In the genomic region with DNA sequence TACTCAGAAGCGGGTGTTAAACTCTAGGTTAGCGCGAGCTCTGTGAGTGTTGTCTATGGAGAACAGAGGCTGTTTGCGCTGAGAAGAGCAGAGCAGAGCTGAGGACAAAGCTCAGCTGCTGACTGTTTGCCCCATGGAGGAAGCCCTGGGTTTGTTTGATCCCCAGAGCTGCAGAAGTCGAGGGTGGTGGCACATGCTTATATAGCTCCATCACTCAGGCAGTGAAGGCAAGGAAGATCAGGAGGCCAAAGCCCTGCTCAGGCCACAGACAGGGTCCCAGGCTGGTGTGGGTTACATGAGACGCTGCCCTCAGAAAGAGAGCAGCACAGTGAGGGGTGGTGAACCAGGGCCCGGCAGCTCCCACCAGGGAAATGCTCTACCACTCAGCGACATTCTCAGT, we compare ENCODE assay signal across 11 mouse cellular contexts. TPM values are rescaled to one million over a fixed set of nuclear protein-coding genes. Genes with fewer than 3 reads are reported as not detected.
DNase-seq lines count a peak whose midpoint lies in the region; ATAC-seq lines count a peak whose summit lies in the region.
"Had no signal": no experiment of that assay in that cellular context is flagged by ENCODE, and none has a peak within 500 bp of the region (broad histone marks: within the 10 kb centered on the region; RNA-seq: fewer than 3 reads in every experiment).

No protein-coding gene starts in this region.

- no peak for DNase-seq in heart, embryonic 10.5 days (ENCODE audit: low spot score)
- no peak for DNase-seq in liver, embryonic 11.5 days (ENCODE audit: low spot score)
- no peak for DNase-seq in liver
- DNase-seq in naive thymus-derived CD4-positive, alpha-beta T cell, adult 2 months (ENCODE audit: low read depth): peak; percentile 22
- peak; percentile 62 for DNase-seq in thymus, postnatal 14 days
- no peak for DNase-seq in frontal cortex, adult 2 months (ENCODE audit: extremely low spot score in 1 of 2, low spot score in 1 of 2)
- DNase-seq: cerebellum, adult 2 months; kidney, adult 8-10 months; lung, embryonic 14.5 days had no signal

- H3K4me3 ChIP-seq in heart, embryonic 16.5 days (ENCODE audit: low read length): no peak overlapping the region
- H3K4me3 ChIP-seq in heart, embryonic 10.5 days: no peak overlapping the region
- H3K4me3 ChIP-seq in liver, embryonic 11.5 days (ENCODE audit: low read depth, low read length): no peak overlapping the region
- H3K4me3 ChIP-seq: heart, embryonic 15.5 days had no signal

- no peak for ATAC-seq in heart, embryonic 16.5 days (replicated peaks; ENCODE audit: extremely low read depth, insufficient read depth, low FRiP score)
- no peak for ATAC-seq in liver, embryonic 11.5 days (replicated peaks; ENCODE audit: low FRiP score)

- peaks cover 38% of the 10 kb centered on the region for H3K36me3 ChIP-seq in heart, embryonic 16.5 days (ENCODE audit: control insufficient read depth, insufficient read depth)
- H3K36me3 ChIP-seq in heart, embryonic 10.5 days: peaks cover 37% of the 10 kb centered on the region
- peaks cover 9% of the 10 kb centered on the region for H3K36me3 ChIP-seq in liver, embryonic 11.5 days (ENCODE audit: control insufficient read depth, insufficient read depth, low read length)

- 0 out of 2 replicates have a peak overlapping the region, but pooled peaks have one; percentile 44 for H3K27ac ChIP-seq in heart, embryonic 16.5 days (ENCODE audit: low read length)
- no peak overlapping the region for H3K27ac ChIP-seq in heart, embryonic 10.5 days
- H3K27ac ChIP-seq in liver, embryonic 11.5 days (ENCODE audit: low read depth, low read length): peak overlapping the region; percentile 13; the same call in 1 of the 2 replicates

- H3K27me3 ChIP-seq in heart, embryonic 16.5 days (ENCODE audit: control insufficient read depth, insufficient read depth, low read length): no peaks in the 10 kb centered on the region
- no peaks in the 10 kb centered on the region for H3K27me3 ChIP-seq in heart, embryonic 10.5 days (ENCODE audit: insufficient read depth, poor library complexity, severe bottlenecking)
- no peaks in the 10 kb centered on the region for H3K27me3 ChIP-seq in liver, embryonic 11.5 days (replicated peaks; ENCODE audit: control insufficient read depth, insufficient read depth, low read length)
- H3K27me3 ChIP-seq: heart, embryonic 15.5 days had no signal

- H3K9ac ChIP-seq in heart, embryonic 16.5 days (ENCODE audit: low read length): no peak overlapping the region
- no peak overlapping the region for H3K9ac ChIP-seq in liver, embryonic 11.5 days (ENCODE audit: low read depth, low read length)
- H3K9ac ChIP-seq: heart, embryonic 15.5 days; lung, embryonic 14.5 days had no signal

- 73% methylated on average over 8 of the region's 8 CpGs for WGBS in heart, embryonic 16.5 days
- WGBS in heart, embryonic 10.5 days: 84% methylated on average over 8 of the region's 8 CpGs
- 81% methylated on average over 8 of the region's 8 CpGs for WGBS in liver, embryonic 11.5 days

- H3K4me2 ChIP-seq in heart, embryonic 16.5 days (ENCODE audit: low read depth, low read length): no peak overlapping the region
- no peak overlapping the region for H3K4me2 ChIP-seq in liver, embryonic 11.5 days
- H3K4me2 ChIP-seq: heart, embryonic 15.5 days; lung, embryonic 14.5 days had no signal

- peaks cover 5% of the 10 kb centered on the region; the same call in 1 of the 2 replicates for H3K4me1 ChIP-seq in heart, embryonic 16.5 days (ENCODE audit: control insufficient read depth, insufficient read depth, low read length)
- H3K4me1 ChIP-seq in heart, embryonic 10.5 days: peaks cover 11% of the 10 kb centered on the region; the same call in 1 of the 2 replicates
- H3K4me1 ChIP-seq in liver, embryonic 11.5 days (replicated peaks; ENCODE audit: control insufficient read depth, insufficient read depth, low read length): no peaks in the 10 kb centered on the region

- H3K9me3 ChIP-seq in heart, embryonic 16.5 days (replicated peaks; ENCODE audit: control insufficient read depth, low read length): no peaks in the 10 kb centered on the region
- H3K9me3 ChIP-seq in heart, embryonic 10.5 days: no peaks in the 10 kb centered on the region
- H3K9me3 ChIP-seq in liver, embryonic 11.5 days (ENCODE audit: control insufficient read depth, low read length): no peaks in the 10 kb centered on the region
- H3K9me3 ChIP-seq: heart, embryonic 15.5 days had no signal

RNA-seq across cellular contexts. Expression of a gene that starts 38.4 kb away (rescaled TPM):
- polyA plus RNA-seq in heart, embryonic 16.5 days (2015; fragmentation: Nextera tagmentation; extraction: Ambion mirVana): 0.11 and 0.27 TPM in 2 replicates
- polyA plus RNA-seq in heart, embryonic 10.5 days (2016; fragmentation: Nextera tagmentation; extraction: Ambion mirVana): 0.21 and 0.28 TPM in 2 replicates
- polyA plus RNA-seq in liver, embryonic 11.5 days (2014; fragmentation: Nextera tagmentation; extraction: Ambion mirVana): 0.44 and 0.51 TPM in 2 replicates
- 1.8 and 2.4 TPM in 2 replicates for polyA plus RNA-seq in frontal cortex, adult 2 months (2012; rRNA removed)

Comparison
In these comparisons a context has a peak if more than half of its experiments do, and no peak if none do; other contexts are left out.
1. DNase-seq: peak in naive thymus-derived CD4-positive, alpha-beta T cell, adult 2 months (single experiment) and thymus, postnatal 14 days (single experiment); none in heart, embryonic 10.5 days (single experiment), liver, embryonic 11.5 days (single experiment), liver (single experiment) and frontal cortex, adult 2 months (0 of 2).